Mouse (Mus musculus) bone marrow macrophage, adult 2 months (primary cell): ENCODE results near the gene Vps13a. TPM values are rescaled to one million over a fixed set of nuclear protein-coding genes. Genes with fewer than 3 reads are reported as not detected.
"Not testable (repeated sequence)": the region's sequence is repeated elsewhere in the genome, so short reads cannot be mapped to it uniquely, and the experiment has no call there.

Source experiments
- H3K27ac ChIP-seq: 2 replicates; pipeline ENCODE4 v1.5.1; 2012; ENCODE audit warnings: low read depth, low read length; ENCODE audit not compliant: insufficient read depth
- H3K4me1 ChIP-seq: 2 replicates; pipeline ENCODE4 v1.6.1; 2012; ENCODE audit warnings: low read length; ENCODE audit not compliant: control insufficient read depth, insufficient read depth
- H3K4me3 ChIP-seq: 2 replicates; pipeline ENCODE4 v1.5.1; 2012; ENCODE audit warnings: mild to moderate bottlenecking, low read length, moderate library complexity; ENCODE audit not compliant: insufficient read depth
- CTCF ChIP-seq: IDR thresholded peaks from 2 replicates; pipeline ENCODE4 v1.5.1; 2012; ENCODE audit warnings: low read depth, mild to moderate bottlenecking, low read length, moderate library complexity
- POLR2A ChIP-seq: IDR thresholded peaks from 2 replicates; pipeline ENCODE4 v1.6.1; 2012; ENCODE audit warnings: mild to moderate bottlenecking, low read depth, low read length, borderline replicate concordance
- polyA plus RNA-seq: library from polyadenylated mRNA; stranded (reverse); fragments of >200 nt; gene quantifications from 2 replicates; pipeline ENCODE4 v1.2.4, GENCODE M21; 2012; ENCODE audit not compliant: missing spikeins, insufficient read depth, insufficient read length

Vps13a gene
- polyA plus RNA-seq, 1 experiment: 24.6 TPM

GRCm38 (mm10) chr19:16767407-16767806, 13.3 kb downstream of the Vps13a start:
- no peak overlapping the region for H3K4me3 ChIP-seq
- peaks cover 10% of the 10 kb centered on the region for H3K4me1 ChIP-seq
- H3K27ac ChIP-seq: no peak overlapping the region
- no peak for TF ChIP-seq CTCF
- no peak for TF ChIP-seq POLR2A

- not testable (repeated sequence) for H3K4me1 ChIP-seq, H3K4me3 ChIP-seq, H3K27ac ChIP-seq
These were observed 23.3 kb downstream of the Vps13a start for GRCm38 (mm10) chr19:16757439-16757838.

- TF ChIP-seq CTCF (no peak), POLR2A (no peak)
- H3K4me3 ChIP-seq: no peak overlapping the region
- no peak overlapping the region for H3K27ac ChIP-seq
- peaks cover 7% of the 10 kb centered on the region for H3K4me1 ChIP-seq
These were observed 24.9 kb downstream of the Vps13a start for GRCm38 (mm10) chr19:16755854-16756253.

- TF ChIP-seq POLR2A: no peak
- H3K27ac ChIP-seq: no peak overlapping the region
- H3K4me1 ChIP-seq: peaks cover 7% of the 10 kb centered on the region
- no peak overlapping the region for H3K4me3 ChIP-seq
These were observed 25.5 kb downstream of the Vps13a start for GRCm38 (mm10) chr19:16755226-16755625.

GRCm38 (mm10) chr19:16753151-16753550, 27.6 kb downstream of the Vps13a start:
- TF ChIP-seq POLR2A: no peak
- TF ChIP-seq CTCF: no peak
- Histone ChIP-seq H3K4me3 (no peak overlapping the region), H3K27ac (no peak overlapping the region)

GRCm38 (mm10) chr19:16736854-16737253, 43.9 kb downstream of the Vps13a start:
- Histone ChIP-seq H3K4me3 (no peak overlapping the region), H3K4me1 (no peaks in the 10 kb centered on the region), H3K27ac (no peak overlapping the region)
- TF ChIP-seq POLR2A: no peak
- TF ChIP-seq CTCF: no peak

More at GRCm38 (mm10) chr19:16753151-16753550, 27.6 kb downstream of the Vps13a start:
- peaks cover 7% of the 10 kb centered on the region for H3K4me1 ChIP-seq

GRCm38 (mm10) chr19:16728729-16729128, 52.0 kb downstream of the Vps13a start:
- no peak overlapping the region for H3K4me3 ChIP-seq
- no peak overlapping the region for H3K27ac ChIP-seq
- no peak for TF ChIP-seq CTCF
- no peak for TF ChIP-seq POLR2A
- no peaks in the 10 kb centered on the region for H3K4me1 ChIP-seq

GRCm38 (mm10) chr19:16715249-16715648, 65.5 kb downstream of the Vps13a start:
- no peaks in the 10 kb centered on the region for H3K4me1 ChIP-seq
- TF ChIP-seq CTCF (no peak), POLR2A (no peak)
- no peak overlapping the region for H3K4me3 ChIP-seq
- no peak overlapping the region for H3K27ac ChIP-seq

GRCm38 (mm10) chr19:16701790-16702189, 78.9 kb downstream of the Vps13a start:
- Histone ChIP-seq H3K27ac (peak overlapping the region; percentile 46), H3K4me3 (no peak overlapping the region), H3K4me1 (peaks cover 10% of the 10 kb centered on the region)
- no peak for TF ChIP-seq CTCF
- no peak for TF ChIP-seq POLR2A

GRCm38 (mm10) chr19:16684922-16685321, 95.8 kb downstream of the Vps13a start:
- no peak overlapping the region for H3K27ac ChIP-seq
- TF ChIP-seq POLR2A (no peak), CTCF (no peak)
- H3K4me1 ChIP-seq: peaks cover 2% of the 10 kb centered on the region; the same call in 1 of the 2 replicates
- H3K4me3 ChIP-seq: no peak overlapping the region

- H3K4me1 ChIP-seq: peaks cover 2% of the 10 kb centered on the region; the same call in 1 of the 2 replicates
- H3K4me3 ChIP-seq: no peak overlapping the region
- H3K27ac ChIP-seq: no peak overlapping the region
- TF ChIP-seq CTCF: no peak
These were observed 96.5 kb downstream of the Vps13a start for GRCm38 (mm10) chr19:16684210-16684609.
